Mouse (Mus musculus) ES-E14 (cell line): Measurements from ENCODE around the gene Dnhd1. TPM values are rescaled to one million over a fixed set of nuclear protein-coding genes. Genes with fewer than 3 reads are reported as not detected.

Experiments used
- DNase-seq: peaks from one replicate; pipeline ENCODE4 v3.0.0-alpha.2; 2013; ENCODE audit warnings: low read depth, low spot score
- H3K27ac ChIP-seq: 2 replicates; pipeline ENCODE4 v1.5.1; 2012; ENCODE audit warnings: low read depth, mild to moderate bottlenecking, low read length, moderate library complexity, mixed read lengths; ENCODE audit not compliant: poor library complexity, insufficient read depth, severe bottlenecking
- H3K36me3 ChIP-seq: 2 replicates; pipeline ENCODE4 v1.6.1; 2012; ENCODE audit warnings: mild to moderate bottlenecking, low read length, moderate library complexity, mixed read lengths; ENCODE audit not compliant: control insufficient read depth, poor library complexity, insufficient read depth, severe bottlenecking
- H3K4me1 ChIP-seq, 2 experiments: fragments of 150-350 bp in 1 of 2; sonication (generic) in 1 of 2; 2 replicates each; pipeline ENCODE4 v1.6.1; 2012; ENCODE audit warnings: low read length in 2 of 2, mild to moderate bottlenecking in 1 of 2, mixed read lengths in 1 of 2; ENCODE audit not compliant: control insufficient read depth in 2 of 2, insufficient read depth in 2 of 2, poor library complexity in 1 of 2
- H3K4me3 ChIP-seq, 2 experiments: fragments of 150-350 bp in 1 of 2; sonication (generic) in 1 of 2; 2 replicates each; pipeline ENCODE4 v1.5.1; 2012; ENCODE audit warnings: low read length in 2 of 2, low read depth in 1 of 2, mild to moderate bottlenecking in 1 of 2, mixed read lengths in 1 of 2; ENCODE audit not compliant: insufficient read depth in 1 of 2, poor library complexity in 1 of 2, severe bottlenecking in 1 of 2
- H3K9ac ChIP-seq: 2 replicates; pipeline ENCODE4 v1.6.1; 2012; ENCODE audit warnings: low read depth, mild to moderate bottlenecking, low read length, mixed read lengths; ENCODE audit not compliant: poor library complexity, insufficient read depth, severe bottlenecking
- H3K9me3 ChIP-seq: fragments of 150-350 bp; sonication (generic); 2 replicates; pipeline ENCODE4 v1.6.1; 2012; ENCODE audit warnings: low read depth, mild to moderate bottlenecking, low read length; ENCODE audit not compliant: control insufficient read depth, insufficient read depth
- CHD2 ChIP-seq: IDR thresholded peaks from 2 replicates; pipeline ENCODE4 v1.6.1; 2014; ENCODE audit warnings: mild to moderate bottlenecking, low read depth, low read length, inconsistent platforms
- HCFC1 ChIP-seq: IDR thresholded peaks from 2 replicates; pipeline ENCODE4 v1.6.1; 2012; ENCODE audit warnings: low read length, inconsistent platforms, borderline replicate concordance; ENCODE audit not compliant: insufficient read depth
- MAFK ChIP-seq: IDR thresholded peaks from 2 replicates; pipeline ENCODE4 v1.6.1; 2014; ENCODE audit warnings: mild to moderate bottlenecking, low read depth, low read length, inconsistent platforms; ENCODE audit not compliant: insufficient read depth
- ZC3H11A ChIP-seq: IDR thresholded peaks from 2 replicates; pipeline ENCODE4 v1.6.1; 2012; ENCODE audit warnings: low read depth, mild to moderate bottlenecking, inconsistent platforms, low read length, borderline replicate concordance
- ZNF384 ChIP-seq: IDR thresholded peaks from 2 replicates; pipeline ENCODE4 v1.6.1; 2012; ENCODE audit warnings: low read depth, low read length, inconsistent platforms
- in situ Hi-C, 2 experiments: fragments of 600-800 bp; cut with MboI; formaldehyde crosslinking; loops; one replicate each; pipeline ENCODE4 v1.15.1; 2025; ENCODE audit warnings: low sequenced_read_pairs in 2 of 2, inconsistent platforms in 1 of 2; ENCODE audit not compliant: unreplicated experiment in 2 of 2
- total RNA-seq: library from RNA; depleted of rRNA; stranded (reverse); fragments of 300-350 nt; gene quantifications from 2 replicates; pipeline ENCODE4 v1.2.3, GENCODE M21; 2012; rRNA removed

Gene Dnhd1
- total RNA-seq = 0.32 and 0.98 TPM in 2 replicates

GRCm38 (mm10) chr7:105650639-105651435 lies at the start of gene Dnhd1:
Dnhd1 (plus strand) TSS chr7:105650827.
- H3K9ac ChIP-seq = peak within 1 kb of the TSS; percentile 34; the same call in 1 of the 2 replicates
- peaks cover 2 to 3% of the 10 kb centered on the region in 2 experiments; a peak in 2 of 4 replicates for H3K4me1 ChIP-seq
- in situ Hi-C loops = no loop called here
- H3K27ac ChIP-seq = no peak within 1 kb of the TSS
- no peaks in the 10 kb centered on the region for H3K9me3 ChIP-seq
- TF ChIP-seq ZC3H11A (no peak), CHD2 (no peak), MAFK (no peak), ZNF384 (no peak), HCFC1 (no peak)
- H3K36me3 ChIP-seq = no peaks in the 10 kb centered on the region
- peak within 1 kb of the TSS; percentile 39 to 53 for H3K4me3 ChIP-seq
- peak; percentile 74 for DNase-seq

DNA sequence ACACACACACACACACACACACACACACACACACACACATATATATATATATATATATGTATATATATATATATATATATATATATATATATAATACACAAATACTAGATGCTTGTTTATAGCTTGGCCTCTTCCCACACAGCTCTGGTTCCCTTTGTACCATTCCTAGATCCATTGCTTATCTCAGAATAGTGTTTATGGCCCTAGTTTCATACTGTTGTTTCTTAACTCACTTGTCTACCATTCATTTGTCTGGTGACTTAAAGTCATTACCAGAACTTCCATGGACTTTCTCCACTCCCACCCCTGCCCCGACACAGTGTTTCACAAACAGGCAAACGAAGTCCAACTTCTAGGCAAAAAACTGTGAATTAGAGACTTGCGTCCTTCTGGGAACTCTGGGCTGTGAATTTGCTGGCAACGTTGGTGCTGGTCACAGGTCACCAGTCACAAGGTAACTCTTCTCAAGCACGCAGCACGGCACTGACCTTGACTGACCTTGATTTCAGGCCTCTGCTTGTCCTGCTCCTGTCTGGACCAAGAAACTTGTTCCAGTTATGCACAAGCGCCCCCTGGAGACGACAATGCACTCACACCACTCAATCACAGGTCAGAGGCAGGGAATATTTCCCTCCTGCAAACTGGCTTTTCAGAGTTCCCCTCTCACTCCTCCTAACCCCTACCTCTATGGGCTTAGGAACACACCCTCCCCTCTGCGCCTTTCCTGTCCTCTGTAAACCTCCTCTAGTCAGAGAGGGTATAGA lies 47.6 kb upstream of the Dnhd1 start:
- peak; percentile 65 for DNase-seq
- Histone ChIP-seq H3K36me3 (no peaks in the 10 kb centered on the region), H3K4me3 (no peak overlapping the region), H3K27ac (no peak overlapping the region), H3K4me1 (peaks cover 0 to 2% of the 10 kb centered on the region in 2 experiments; a peak in 1 of 4 replicates), H3K9ac (no peak overlapping the region), H3K9me3 (no peaks in the 10 kb centered on the region)
- in situ Hi-C loops = no loop called here
- TF ChIP-seq MAFK (no peak), ZNF384 (no peak), CHD2 (no peak), ZC3H11A (no peak), HCFC1 (no peak)

DNA sequence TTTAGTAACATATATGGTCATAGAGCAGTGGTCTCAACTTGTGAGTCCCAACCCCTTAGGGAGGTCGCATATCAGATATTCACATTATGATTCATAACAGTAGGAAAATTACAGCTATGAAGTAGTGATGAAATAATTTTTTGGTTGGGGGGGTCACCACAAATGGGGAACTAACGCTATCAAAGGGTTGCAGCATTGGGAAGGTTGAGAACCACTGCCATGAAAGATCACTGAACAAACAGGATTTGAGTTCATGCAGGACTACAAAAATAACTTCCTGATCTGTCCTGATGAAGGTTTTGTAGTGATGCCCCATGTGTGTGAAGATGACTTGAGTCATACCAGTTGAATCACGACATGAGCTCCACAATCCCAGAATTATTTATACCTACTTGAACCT lies 42.2 kb upstream of the Dnhd1 start:
- in situ Hi-C loops = no loop called here
- H3K9me3 ChIP-seq = no peaks in the 10 kb centered on the region
- no peak overlapping the region for H3K9ac ChIP-seq
- no peak overlapping the region for H3K4me3 ChIP-seq
- no peak overlapping the region for H3K27ac ChIP-seq
- no peak for DNase-seq
- no peaks in the 10 kb centered on the region for H3K4me1 ChIP-seq
- TF ChIP-seq ZNF384 (no peak), HCFC1 (no peak), MAFK (no peak)
- H3K36me3 ChIP-seq = peaks cover 10% of the 10 kb centered on the region; the same call in 1 of the 2 replicates

GRCm38 (mm10) chr7:105611767-105612166 lies 38.9 kb upstream of the Dnhd1 start:
- Histone ChIP-seq H3K4me3 (no peak overlapping the region), H3K36me3 (peaks cover 12% of the 10 kb centered on the region; the same call in 1 of the 2 replicates), H3K4me1 (no peaks in the 10 kb centered on the region), H3K9me3 (no peaks in the 10 kb centered on the region), H3K27ac (no peak overlapping the region), H3K9ac (no peak overlapping the region)
- in situ Hi-C loops = no loop called here
- no peak for DNase-seq
- no peak for TF ChIP-seq CHD2
- no peak for TF ChIP-seq ZNF384
- TF ChIP-seq ZC3H11A = no peak
- no peak for TF ChIP-seq MAFK
- TF ChIP-seq HCFC1 = no peak
